ENCODE assay signal across 19 mouse cellular contexts in genomic region chr11:100741348-100741747, GRCm38 (mm10). TPM values are rescaled to one million over a fixed set of nuclear protein-coding genes. Genes with fewer than 3 reads are reported as not detected.
DNase-seq lines count a peak whose midpoint lies in the region; ATAC-seq lines count a peak whose summit lies in the region.
"Had no signal": no experiment of that assay in that cellular context is flagged by ENCODE, and none has a peak within 500 bp of the region (broad histone marks: within the 10 kb centered on the region; RNA-seq: fewer than 3 reads in every experiment).

No protein-coding gene starts in this region.

- H3K36me3 ChIP-seq in kidney, embryonic 15.5 days, result no peaks in the 10 kb centered on the region
- H3K36me3 ChIP-seq: heart, embryonic 13.5 days; intestine, embryonic 15.5 days had no signal

- no peaks in the 10 kb centered on the region for H3K9me3 ChIP-seq in kidney, embryonic 15.5 days (replicated peaks)
- H3K9me3 ChIP-seq: G1E; heart, embryonic 13.5 days; hindbrain, embryonic 12.5 days; intestine, embryonic 15.5 days had no signal

- no peak overlapping the region for H3K4me2 ChIP-seq in kidney, embryonic 15.5 days
- H3K4me2 ChIP-seq: heart, embryonic 13.5 days; hindbrain, embryonic 12.5 days; intestine, embryonic 15.5 days had no signal

- no peak overlapping the region for H3K27ac ChIP-seq in kidney, embryonic 15.5 days
- H3K27ac ChIP-seq: heart, embryonic 13.5 days; hindbrain, embryonic 12.5 days; intestine, embryonic 15.5 days had no signal

- H3K9ac ChIP-seq in kidney, embryonic 15.5 days, result no peak overlapping the region
- H3K9ac ChIP-seq: heart, embryonic 13.5 days; hindbrain, embryonic 12.5 days; intestine, embryonic 15.5 days had no signal

- DNase-seq in cerebellum, postnatal 10 days, result peak; percentile 66 to 77
- no peak for DNase-seq in cerebellum, adult 11 months
- DNase-seq in kidney, adult 8-10 months, result peak; percentile 80 to 83
- DNase-seq in gastrocnemius, postnatal 25 days, result peak; percentile 73
- DNase-seq in kidney, postnatal 25 days, result peak; percentile 76 to 91
- no peak for DNase-seq in layer of hippocampus, adult 18-20 months (ENCODE audit: low spot score in 2 of 2)
- no peak for DNase-seq in c-Kit-positive CD71-positive TER-119-positive erythroid progenitor cells, embryonic 14.5 days (ENCODE audit: low spot score)
- DNase-seq: lung, adult 2 months; midbrain, embryonic 14.5 days; thymus, postnatal 4 days had no signal

- WGBS in kidney, embryonic 15.5 days, result 52% methylated on average over 6 of the region's 6 CpGs

- no peaks in the 10 kb centered on the region for H3K27me3 ChIP-seq in kidney, embryonic 15.5 days
- H3K27me3 ChIP-seq: hindbrain, embryonic 12.5 days; intestine, embryonic 15.5 days had no signal

- H3K4me1 ChIP-seq in kidney, embryonic 15.5 days, result peaks cover 15% of the 10 kb centered on the region

- no peak for ATAC-seq in kidney, embryonic 15.5 days (replicated peaks; ENCODE audit: low FRiP score)
- ATAC-seq: intestine, embryonic 15.5 days had no signal

- H3K4me3 ChIP-seq in kidney, embryonic 15.5 days (replicated peaks), result no peak overlapping the region
- H3K4me3 ChIP-seq: heart, embryonic 13.5 days; hindbrain, embryonic 12.5 days; intestine, embryonic 15.5 days had no signal

RNA-seq across cellular contexts. Expression of gene Rab5c, which starts 3.3 kb away (rescaled TPM):
- 29.5 and 32.3 TPM in 2 replicates for polyA plus RNA-seq in kidney, embryonic 15.5 days (2015; fragmentation: Nextera tagmentation; extraction: Ambion mirVana)
- 10 to 100 TPM; 40.4 to 43.1 TPM for total RNA-seq in gastrocnemius, postnatal 25 days (2021)
- 100 to 1,000 TPM; 149 to 156 TPM for total RNA-seq in layer of hippocampus, adult 18-20 months (2021)

RNA-seq across cellular contexts. Expression of gene Kcnh4, which starts 18.4 kb away (rescaled TPM):
- 0.10 TPM in 1 of 2 replicates, not detected in the other for polyA plus RNA-seq in kidney, embryonic 15.5 days (2015; fragmentation: Nextera tagmentation; extraction: Ambion mirVana)
- not detected for total RNA-seq in gastrocnemius, postnatal 25 days (2021)
- 1 to 10 TPM; 2.0 to 2.1 TPM for total RNA-seq in layer of hippocampus, adult 18-20 months (2021)
- total RNA-seq: G1E; liver, adult 2 months had no signal
- polyA plus RNA-seq: G1E; heart, embryonic 13.5 days; liver, adult 2 months had no signal

RNA-seq across cellular contexts. Expression of gene Hcrt, which starts 21.4 kb away (rescaled TPM):
- polyA plus RNA-seq in kidney, embryonic 15.5 days (2015; fragmentation: Nextera tagmentation; extraction: Ambion mirVana), result not detected in 2 replicates
- total RNA-seq in gastrocnemius, postnatal 25 days (2021), result not detected
- total RNA-seq in layer of hippocampus, adult 18-20 months (2021), result not detected
- total RNA-seq: G1E; liver, adult 2 months had no signal
- polyA plus RNA-seq: embryonic facial prominence, embryonic 11.5 days; G1E; heart, embryonic 13.5 days; hindbrain, embryonic 12.5 days; intestine, embryonic 15.5 days; liver, adult 2 months; lung, adult 2 months; midbrain, embryonic 14.5 days had no signal

RNA-seq across cellular contexts. Expression of gene Hspb9, which starts 27.7 kb away (rescaled TPM):
- polyA plus RNA-seq in kidney, embryonic 15.5 days (2015; fragmentation: Nextera tagmentation; extraction: Ambion mirVana), result 0.27 TPM in 1 of 2 replicates, not detected in the other
- total RNA-seq in gastrocnemius, postnatal 25 days (2021), result not detected
- not detected for total RNA-seq in layer of hippocampus, adult 18-20 months (2021)
- total RNA-seq: layer of hippocampus, postnatal 10 days; left cerebral cortex, postnatal 10 days; liver, adult 2 months had no signal
- polyA plus RNA-seq: embryonic facial prominence, embryonic 11.5 days; liver, adult 2 months had no signal

RNA-seq across cellular contexts. Expression of gene Kat2a, which starts 29.1 kb away (rescaled TPM):
- polyA plus RNA-seq in kidney, embryonic 15.5 days (2015; fragmentation: Nextera tagmentation; extraction: Ambion mirVana), result 60.9 and 68.1 TPM in 2 replicates
- 10 to 100 TPM; 11.7 to 11.8 TPM for total RNA-seq in gastrocnemius, postnatal 25 days (2021)
- total RNA-seq in layer of hippocampus, adult 18-20 months (2021), result 10 to 100 TPM; 53.9 to 58.0 TPM

Comparison
In these comparisons a context has a peak if more than half of its experiments do, and no peak if none do; other contexts are left out.
1. DNase-seq: peak in cerebellum, postnatal 10 days (2 of 2), kidney, adult 8-10 months (2 of 2), gastrocnemius, postnatal 25 days (single experiment) and kidney, postnatal 25 days (2 of 2); none in cerebellum, adult 11 months (single experiment), layer of hippocampus, adult 18-20 months (0 of 2) and c-Kit-positive CD71-positive TER-119-positive erythroid progenitor cells, embryonic 14.5 days (single experiment).